Mouse (Mus musculus) CH12.LX (cell line): Measurements from ENCODE around the gene Elovl3. TPM values are rescaled to one million over a fixed set of nuclear protein-coding genes. Genes with fewer than 3 reads are reported as not detected.

Source experiments
- DNase-seq: peaks from one replicate; pipeline ENCODE4 v3.0.0-alpha.2; 2013; ENCODE audit errors: extremely low read depth
- H3K27ac ChIP-seq: 2 replicates; pipeline ENCODE4 v1.5.1; 2012; ENCODE audit warnings: low read depth, mild to moderate bottlenecking, control low read depth, moderate library complexity; ENCODE audit not compliant: insufficient read depth
- H3K27me3 ChIP-seq: replicated peaks from 2 replicates; pipeline ENCODE3; 2012; ENCODE audit warnings: inconsistent platforms
- H3K36me3 ChIP-seq, 2 experiments: replicated peaks in 1 of 2; 2 replicates each; pipeline versions ENCODE3 to v1.6.1; 2012; ENCODE audit warnings: inconsistent platforms in 1 of 2, low read length in 1 of 2, mild to moderate bottlenecking in 1 of 2, mixed read lengths in 1 of 2, moderate library complexity in 1 of 2; ENCODE audit not compliant: control insufficient read depth in 1 of 2, insufficient read depth in 1 of 2
- H3K4me1 ChIP-seq, 2 experiments: 2 replicates each; pipeline ENCODE4 v1.6.1; 2012; ENCODE audit warnings: inconsistent platforms in 1 of 2, moderate library complexity in 1 of 2; ENCODE audit not compliant: insufficient read depth in 2 of 2, control insufficient read depth in 1 of 2
- H3K4me2 ChIP-seq: 2 replicates; pipeline ENCODE4 v1.6.1; 2012; ENCODE audit warnings: low read depth, mild to moderate bottlenecking, control low read depth; ENCODE audit not compliant: poor library complexity, insufficient read depth, severe bottlenecking
- H3K4me3 ChIP-seq, 3 experiments: fragments of 150-350 bp in 1 of 3; sonication (generic) in 1 of 3; replicated peaks in 1 of 3; 2 replicates each; pipeline versions ENCODE3 to v1.5.1; 2011 to 2012; ENCODE audit warnings: low read depth in 2 of 3, low read length in 2 of 3, mild to moderate bottlenecking in 2 of 3, moderate library complexity in 2 of 3, control low read depth in 1 of 3, improper control_type of control experiment in 1 of 3, inconsistent platforms in 1 of 3, mixed read lengths in 1 of 3; ENCODE audit not compliant: poor library complexity in 1 of 3
- H3K79me2 ChIP-seq: replicated peaks from 2 replicates; pipeline ENCODE4 v1.6.1; 2012; ENCODE audit warnings: mild to moderate bottlenecking, moderate library complexity; ENCODE audit not compliant: control insufficient read depth, poor library complexity, insufficient read depth, severe bottlenecking; ENCODE audit errors: extremely low read depth
- H3K9ac ChIP-seq: 2 replicates; pipeline ENCODE4 v1.6.1; 2012; ENCODE audit warnings: low read depth, mild to moderate bottlenecking, control low read depth, moderate library complexity; ENCODE audit not compliant: insufficient read depth
- H3K9me3 ChIP-seq: replicated peaks from 2 replicates; pipeline ENCODE3; 2012; ENCODE audit warnings: low read length, inconsistent platforms, mixed read lengths
- CTCF ChIP-seq, 2 experiments: IDR thresholded peaks in 1 of 2; conservative IDR thresholded peaks in 1 of 2; 2 replicates each; pipeline ENCODE4 v1.5.1; 2011 to 2012; ENCODE audit warnings: low read depth in 2 of 2, low read length in 2 of 2, improper control_type of control experiment in 1 of 2, inconsistent platforms in 1 of 2, mild to moderate bottlenecking in 1 of 2, moderate library complexity in 1 of 2
- E2F4 ChIP-seq: IDR thresholded peaks from 2 replicates; pipeline ENCODE4 v1.6.1; 2011; ENCODE audit warnings: low read depth, low read length, improper control_type of control experiment; ENCODE audit not compliant: insufficient replicate concordance
- ELF1 ChIP-seq: IDR thresholded peaks from 2 replicates; pipeline ENCODE4 v1.6.1; 2014; ENCODE audit warnings: low read depth, mild to moderate bottlenecking, inconsistent platforms, low read length, improper control_type of control experiment
- EP300 ChIP-seq: IDR thresholded peaks from 2 replicates; pipeline ENCODE4 v1.6.1; 2011; ENCODE audit warnings: low read length, improper control_type of control experiment
- HCFC1 ChIP-seq: IDR thresholded peaks from 2 replicates; pipeline ENCODE4 v1.6.1; 2012; ENCODE audit warnings: low read depth, mild to moderate bottlenecking, inconsistent platforms, low read length, improper control_type of control experiment
- IRF4 ChIP-seq: IDR thresholded peaks from 2 replicates; pipeline ENCODE4 v1.6.1; 2014; ENCODE audit warnings: low read depth, mild to moderate bottlenecking, inconsistent platforms, low read length, improper control_type of control experiment
- JUND ChIP-seq: conservative IDR thresholded peaks from 2 replicates; pipeline ENCODE4 v1.6.1; 2011; ENCODE audit warnings: low read depth, low read length, improper control_type of control experiment
- MAFK ChIP-seq: IDR thresholded peaks from 2 replicates; pipeline ENCODE4 v1.6.1; 2011; ENCODE audit warnings: low read length, improper control_type of control experiment; ENCODE audit not compliant: insufficient replicate concordance
- MAZ ChIP-seq: IDR thresholded peaks from 2 replicates; pipeline ENCODE4 v1.6.1; 2012; ENCODE audit warnings: low read depth, mild to moderate bottlenecking, inconsistent platforms, low read length, improper control_type of control experiment, moderate library complexity
- MEF2A ChIP-seq: IDR thresholded peaks from 2 replicates; pipeline ENCODE4 v1.6.1; 2014; ENCODE audit warnings: low read depth, mild to moderate bottlenecking, inconsistent platforms, low read length, improper control_type of control experiment, borderline replicate concordance
- MXI1 ChIP-seq: IDR thresholded peaks from 2 replicates; pipeline ENCODE4 v1.6.1; 2011; ENCODE audit warnings: mild to moderate bottlenecking, low read depth, low read length, improper control_type of control experiment
- NELFE ChIP-seq: IDR thresholded peaks from 2 replicates; pipeline ENCODE4 v1.6.1; 2011; ENCODE audit warnings: low read depth, low read length, improper control_type of control experiment
- RCOR1 ChIP-seq: conservative IDR thresholded peaks from 2 replicates; pipeline ENCODE4 v1.6.1; 2012; ENCODE audit warnings: low read depth, mild to moderate bottlenecking, inconsistent platforms, low read length, improper control_type of control experiment
- SIN3A ChIP-seq: IDR thresholded peaks from 2 replicates; pipeline ENCODE4 v1.6.1; 2012; ENCODE audit warnings: low read length, improper control_type of control experiment, inconsistent platforms
- SMC3 ChIP-seq: IDR thresholded peaks from 2 replicates; pipeline ENCODE4 v1.6.1; 2011; ENCODE audit warnings: low read depth, low read length, improper control_type of control experiment
- TBP ChIP-seq: conservative IDR thresholded peaks from 2 replicates; pipeline ENCODE4 v1.6.1; 2011; ENCODE audit warnings: low read depth, low read length, improper control_type of control experiment
- USF1 ChIP-seq: IDR thresholded peaks from 2 replicates; pipeline ENCODE4 v1.6.1; 2014; ENCODE audit warnings: low read depth, mild to moderate bottlenecking, inconsistent platforms, low read length, improper control_type of control experiment
- USF2 ChIP-seq: conservative IDR thresholded peaks from 2 replicates; pipeline ENCODE4 v1.6.1; 2011; ENCODE audit warnings: low read depth, low read length, improper control_type of control experiment
- dilution Hi-C: fragments of 300-500 bp; cut with MboI; formaldehyde crosslinking; loops from 2 replicates; pipeline ENCODE4 v1.14.3; 2020; ENCODE audit warnings: low sequenced_read_pairs; ENCODE audit not compliant: extremely low pct_unique_long_range_greater_than_20kb, extremely low pct_ligation_motif_present
- in situ Hi-C: fragments of 300-500 bp; cut with MboI; formaldehyde crosslinking; loops from 3 replicates; pipeline ENCODE4 v1.14.3; 2019; ENCODE audit warnings: low sequenced_read_pairs, low pct_ligation_motif_present, low pct_unique_long_range_greater_than_20kb, mixed read lengths
- polyA plus RNA-seq: library from polyadenylated mRNA; unstranded; fragments of >175 nt; gene quantifications from 2 replicates; pipeline ENCODE4 v1.2.1, GENCODE M21; 2012; ENCODE audit warnings: low read depth; ENCODE audit not compliant: insufficient read length
- total RNA-seq, 2 experiments: library from RNA; depleted of rRNA; stranded (reverse); fragments of 300-350 nt in 1 of 2; fragments of >200 nt in 1 of 2; gene quantifications; 2 replicates each; pipeline ENCODE4 v1.2.3; 2012 to 2014

Elovl3 gene
- total and polyA plus RNA-seq, 3 experiments: not detected

DNA sequence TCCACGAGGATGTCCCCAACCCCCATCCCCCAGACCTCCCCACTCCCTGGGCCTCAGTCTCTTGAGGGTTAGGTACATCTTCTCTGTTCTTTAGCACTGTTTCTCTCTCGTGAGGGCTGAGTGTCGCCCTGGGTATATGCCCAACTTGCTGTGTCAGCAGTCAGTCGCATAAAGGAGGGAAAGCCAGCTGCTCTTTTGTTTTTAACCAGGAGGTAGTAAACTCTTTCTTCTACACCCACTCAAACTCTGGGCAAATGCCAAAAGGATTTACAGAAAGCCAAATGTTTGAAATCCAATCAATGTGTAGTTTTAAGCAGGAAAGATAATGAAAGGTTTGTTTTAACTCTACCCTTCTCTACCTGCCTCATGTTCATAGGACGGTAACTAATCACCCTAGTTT lies 45.3 kb downstream of the Elovl3 start:
- no peak overlapping the region for H3K27ac ChIP-seq
- no peak overlapping the region for H3K4me3 ChIP-seq
- H3K9ac ChIP-seq: no peak overlapping the region
- dilution Hi-C loops: no loop called here
- no peaks in the 10 kb centered on the region for H3K9me3 ChIP-seq
- H3K36me3 ChIP-seq: peaks cover 12 to 31% of the 10 kb centered on the region in 2 experiments
- in situ Hi-C loops: no loop called here
- H3K4me1 ChIP-seq: no peaks in the 10 kb centered on the region
- H3K4me2 ChIP-seq: no peak overlapping the region
- H3K79me2 ChIP-seq: no peaks in the 10 kb centered on the region
- peak; percentile 38; the same call in 1 of the 2 replicates for TF ChIP-seq MAFK
- no peak for TF ChIP-seq JUND
- no peak for TF ChIP-seq CTCF (conservative IDR thresholded peaks at IDR 0.05 in 1 of 2, IDR thresholded peaks at IDR 0.05 in 1 of 2; ENCODE audit: low read depth in 2 of 2, low read length in 2 of 2)
- TF ChIP-seq IRF4: no peak
- no peak for TF ChIP-seq SIN3A
- no peaks in the 10 kb centered on the region for H3K27me3 ChIP-seq
- DNase-seq: no peak

DNA sequence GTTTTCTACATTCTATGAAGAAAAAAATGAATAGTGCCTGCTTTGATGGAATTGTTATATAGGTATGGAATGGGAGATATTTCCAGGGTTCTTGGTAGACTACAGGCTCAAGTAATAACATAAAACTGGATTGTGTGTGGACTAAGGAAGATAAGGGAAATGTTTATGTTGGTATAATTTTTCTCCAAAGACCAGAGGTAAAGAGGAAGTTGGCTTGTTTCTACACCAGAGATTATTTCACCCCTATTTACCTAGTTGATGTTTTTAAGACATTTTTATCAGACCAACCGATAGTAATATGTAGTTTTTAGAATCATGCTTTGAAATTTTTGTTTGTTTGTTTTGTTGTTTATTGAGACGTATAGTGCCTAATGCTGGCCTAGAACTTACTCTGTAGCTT lies 48.6 kb downstream of the Elovl3 start:
- H3K4me3 ChIP-seq: no peak overlapping the region
- no peak overlapping the region for H3K9ac ChIP-seq
- dilution Hi-C loops: no loop called here
- H3K27me3 ChIP-seq: no peaks in the 10 kb centered on the region
- 0 out of 2 replicates have a peak, but pooled peaks cover 3% of the 10 kb centered on the region for H3K79me2 ChIP-seq
- DNase-seq: no peak
- in situ Hi-C loops: no loop called here
- H3K9me3 ChIP-seq: no peaks in the 10 kb centered on the region
- no peak overlapping the region for H3K27ac ChIP-seq
- H3K36me3 ChIP-seq: peaks cover 9 to 28% of the 10 kb centered on the region in 2 experiments
- H3K4me1 ChIP-seq: no peaks in the 10 kb centered on the region
- no peak overlapping the region for H3K4me2 ChIP-seq
- no peak for TF ChIP-seq SIN3A
- no peak for TF ChIP-seq USF2
- TF ChIP-seq MXI1: no peak
- TF ChIP-seq SMC3: no peak
- TF ChIP-seq IRF4: no peak
- no peak for TF ChIP-seq MEF2A
- no peak for TF ChIP-seq HCFC1
- TF ChIP-seq MAFK: no peak
- no peak for TF ChIP-seq EP300
- no peak for TF ChIP-seq RCOR1
- TF ChIP-seq MAZ: no peak
- no peak for TF ChIP-seq E2F4
- no peak for TF ChIP-seq NELFE
- no peak for TF ChIP-seq USF1
- no peak for TF ChIP-seq TBP
- TF ChIP-seq ELF1: no peak
